Mouse (Mus musculus): Measurements from ENCODE around the gene Gas2l2. TPM values are rescaled to one million over a fixed set of nuclear protein-coding genes. Genes with fewer than 3 reads are reported as not detected.

Gene Gas2l2
- polyA plus RNA-seq, 1 experiment, result not detected

DNA sequence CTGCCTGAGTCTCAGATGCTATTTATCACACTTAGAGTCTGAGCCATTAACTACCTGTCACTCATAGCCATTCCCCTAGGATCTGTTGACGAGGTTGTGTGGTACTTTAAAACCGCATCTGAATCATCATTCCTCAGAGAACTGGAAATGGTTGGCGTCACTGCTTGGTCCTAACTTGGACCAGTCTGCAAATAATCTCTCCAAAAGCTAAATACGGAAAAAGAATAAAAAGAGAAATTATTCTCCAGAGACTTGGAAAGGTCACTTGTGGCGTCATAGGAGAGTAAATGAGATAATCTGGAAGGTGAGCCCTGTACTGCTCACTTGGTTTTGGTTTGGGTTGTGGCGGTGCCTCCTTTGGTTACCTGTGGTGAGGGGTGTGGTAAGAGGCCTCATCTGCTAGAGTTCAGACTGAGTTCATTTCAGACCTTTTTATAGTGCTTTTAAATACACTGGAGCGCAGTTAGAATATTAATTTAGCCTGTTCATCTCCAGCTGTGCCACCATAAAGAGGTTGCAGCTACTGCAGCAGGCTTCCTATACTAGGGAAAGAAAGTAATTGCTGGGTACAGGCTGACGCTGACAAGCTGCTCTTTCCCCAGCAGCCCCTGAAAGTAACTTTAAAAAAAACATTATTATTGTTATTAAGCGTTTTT lies 46.3 kb downstream of the Gas2l2 start:
- no peak overlapping the region for H3K27ac ChIP-seq (ENCODE audit: insufficient read depth, low read length)
- H3K27me3 ChIP-seq (ENCODE audit: control insufficient read depth, insufficient read depth, low read length, poor library complexity, severe bottlenecking), result no peaks in the 10 kb centered on the region
- no peaks in the 10 kb centered on the region for H3K4me1 ChIP-seq (ENCODE audit: control insufficient read depth, insufficient read depth, low read length)
- TF ChIP-seq POLR2A (IDR thresholded peaks at IDR 0.05; ENCODE audit: insufficient read depth, low read length) (no peak), EP300 (IDR thresholded peaks at IDR 0.05; ENCODE audit: insufficient read depth, low read depth, low read length) (no peak), CTCF (IDR thresholded peaks at IDR 0.05; ENCODE audit: low read depth, low read length) (no peak)
- no peaks in the 10 kb centered on the region; the same call in none of the 2 replicates for H3K36me3 ChIP-seq (ENCODE audit: control insufficient read depth, insufficient read depth, low read length, poor library complexity, severe bottlenecking)
- H3K9ac ChIP-seq (ENCODE audit: low read depth, poor library complexity, severe bottlenecking), result no peak overlapping the region
- 0 out of 2 replicates have a peak, but pooled peaks cover 3% of the 10 kb centered on the region for H3K9me3 ChIP-seq (replicated peaks; ENCODE audit: control insufficient read depth, insufficient read depth, low read length, poor library complexity, severe bottlenecking)
- H3K4me3 ChIP-seq (ENCODE audit: low read depth, low read length), result no peak overlapping the region

DNA sequence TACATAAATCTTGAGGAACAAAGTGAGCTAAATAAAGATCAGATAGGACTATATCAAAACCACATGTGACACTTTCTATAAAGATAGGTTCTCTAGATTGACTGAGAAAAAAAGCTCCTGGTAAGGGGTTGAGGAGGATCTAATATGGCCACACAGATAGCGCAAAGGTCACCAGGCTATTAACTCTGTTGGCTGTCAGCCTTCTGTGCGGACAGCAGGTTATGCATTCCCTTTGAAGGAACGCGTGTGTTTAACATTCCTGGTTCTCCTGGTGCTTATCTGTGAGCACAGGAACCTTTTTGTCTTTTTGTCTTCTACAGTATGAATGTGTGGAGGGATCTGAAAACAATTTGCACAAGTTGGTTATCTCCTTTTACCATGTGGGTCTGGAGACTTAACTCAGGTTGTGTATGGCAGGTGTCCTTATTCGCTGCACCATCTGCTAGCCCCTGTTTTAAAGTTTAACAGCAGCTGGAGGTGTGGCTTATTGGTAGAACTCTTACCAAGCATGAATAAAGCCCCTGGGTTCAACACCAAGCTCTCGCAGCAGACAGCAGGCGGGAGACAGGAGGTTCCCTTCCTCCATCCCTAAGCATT lies 49.4 kb downstream of the Gas2l2 start:
- H3K4me1 ChIP-seq (ENCODE audit: control insufficient read depth, insufficient read depth, low read length), result no peaks in the 10 kb centered on the region
- peaks cover 2% of the 10 kb centered on the region for H3K36me3 ChIP-seq (ENCODE audit: control insufficient read depth, insufficient read depth, low read length, poor library complexity, severe bottlenecking)
- no peaks in the 10 kb centered on the region for H3K27me3 ChIP-seq (ENCODE audit: control insufficient read depth, insufficient read depth, low read length, poor library complexity, severe bottlenecking)
- TF ChIP-seq POLR2A (IDR thresholded peaks at IDR 0.05; ENCODE audit: insufficient read depth, low read length), result no peak
- TF ChIP-seq EP300 (IDR thresholded peaks at IDR 0.05; ENCODE audit: insufficient read depth, low read depth, low read length), result no peak
- TF ChIP-seq CTCF (IDR thresholded peaks at IDR 0.05; ENCODE audit: low read depth, low read length), result no peak
- no peak overlapping the region for H3K4me3 ChIP-seq (ENCODE audit: low read depth, low read length)
- H3K9ac ChIP-seq (ENCODE audit: low read depth, poor library complexity, severe bottlenecking), result no peak overlapping the region
- 0 out of 2 replicates have a peak, but pooled peaks cover 3% of the 10 kb centered on the region for H3K9me3 ChIP-seq (replicated peaks; ENCODE audit: control insufficient read depth, insufficient read depth, low read length, poor library complexity, severe bottlenecking)
- no peak overlapping the region for H3K27ac ChIP-seq (ENCODE audit: insufficient read depth, low read length)

Other genes with a start within 250 kb of the Gas2l2 start
- gene Slfn3, start 238.1 kb downstream of the Gas2l2 start, polyA plus RNA-seq (2011; ENCODE audit: insufficient read depth, insufficient read length, low read depth, missing spikeins), result 0.41 and 1.2 TPM in 2 replicates
- not detected in 2 replicates for gene Slfn14, start 142.7 kb downstream of the Gas2l2 start, polyA plus RNA-seq (2011; ENCODE audit: insufficient read depth, insufficient read length, low read depth, missing spikeins)
- 190 and 196 TPM in 2 replicates for gene Ap2b1, start 130.4 kb downstream of the Gas2l2 start, polyA plus RNA-seq (2011; ENCODE audit: insufficient read depth, insufficient read length, low read depth, missing spikeins)
- gene Pex12, start 126.9 kb downstream of the Gas2l2 start, polyA plus RNA-seq (2011; ENCODE audit: insufficient read depth, insufficient read length, low read depth, missing spikeins), result 10.4 and 11.8 TPM in 2 replicates
- 1.1 and 1.6 TPM in 2 replicates for gene Rasl10b, start 20.3 kb downstream of the Gas2l2 start, polyA plus RNA-seq (2011; ENCODE audit: insufficient read depth, insufficient read length, low read depth, missing spikeins)
- gene 1700020L24Rik, start 8.2 kb upstream of the Gas2l2 start, polyA plus RNA-seq (2011; ENCODE audit: insufficient read depth, insufficient read length, low read depth, missing spikeins), result not detected in 2 replicates
- 0.26 and 0.52 TPM in 2 replicates for gene Mmp28, start 33.6 kb upstream of the Gas2l2 start, polyA plus RNA-seq (2011; ENCODE audit: insufficient read depth, insufficient read length, low read depth, missing spikeins)
- 324 and 326 TPM in 2 replicates for gene Taf15, start 43.6 kb upstream of the Gas2l2 start, polyA plus RNA-seq (2011; ENCODE audit: insufficient read depth, insufficient read length, low read depth, missing spikeins)
- gene Heatr9, start 92.7 kb upstream of the Gas2l2 start, polyA plus RNA-seq (2011; ENCODE audit: insufficient read depth, insufficient read length, low read depth, missing spikeins), result not detected in 2 replicates
- not detected in 2 replicates for gene Ccl5, start 101.1 kb upstream of the Gas2l2 start, polyA plus RNA-seq (2011; ENCODE audit: insufficient read depth, insufficient read length, low read depth, missing spikeins)
- gene Ccl9, start 149.2 kb upstream of the Gas2l2 start, polyA plus RNA-seq (2011; ENCODE audit: insufficient read depth, insufficient read length, low read depth, missing spikeins), result not detected in 2 replicates
- gene Ccl6, start 163.6 kb upstream of the Gas2l2 start, polyA plus RNA-seq (2011; ENCODE audit: insufficient read depth, insufficient read length, low read depth, missing spikeins), result not detected in 2 replicates
- not detected in 2 replicates for gene Rpl9-ps1, start 216.2 kb upstream of the Gas2l2 start, polyA plus RNA-seq (2011; ENCODE audit: insufficient read depth, insufficient read length, low read depth, missing spikeins)
- not detected in 2 replicates for gene Ccl3, start 219.9 kb upstream of the Gas2l2 start, polyA plus RNA-seq (2011; ENCODE audit: insufficient read depth, insufficient read length, low read depth, missing spikeins)
- gene Ccl4, start 233.1 kb upstream of the Gas2l2 start, polyA plus RNA-seq (2011; ENCODE audit: insufficient read depth, insufficient read length, low read depth, missing spikeins), result not detected in 2 replicates